Mouse (Mus musculus) bone marrow, adult 2 months (tissue): ENCODE measurements around the gene Tnni3.

Experiments
- CTCF ChIP-seq: fragments of 200-500 bp; IDR thresholded peaks from 2 replicates; pipeline ENCODE4 v1.5.1; 2011; ENCODE audit warnings: low read length, control low read depth; ENCODE audit not compliant: control insufficient read depth, insufficient read depth
- POLR2A ChIP-seq: fragments of 200-500 bp; IDR thresholded peaks from 2 replicates; pipeline ENCODE4 v1.6.1; 2011; ENCODE audit warnings: low read depth, mild to moderate bottlenecking, control low read depth, low read length, borderline replicate concordance; ENCODE audit not compliant: control insufficient read depth

GRCm38 (mm10) chr7:4509863-4510608 lies 14.0 kb downstream of the Tnni3 start:
- TF ChIP-seq CTCF, result peak; percentile 79
- TF ChIP-seq POLR2A, result no peak
